Mouse (Mus musculus) left cerebral cortex, postnatal 25 days (tissue): Measurements from ENCODE around the gene Efna4. TPM values are rescaled to one million over a fixed set of nuclear protein-coding genes. Genes with fewer than 3 reads are reported as not detected.
A peak's percentile ranks its signal among the peaks of the same experiment; 100 is the strongest.

Experiments
- DNase-seq, 2 experiments: peaks; one replicate each; pipeline ENCODE4 v3.0.0; 2022; ENCODE audit warnings: low spot score in 2 of 2, mixed read lengths in 1 of 2
- intact Hi-C: fragments of 180-260 bp; cut with DNase I; formaldehyde crosslinking; loops from one replicate; pipeline ENCODE4 v1.15.1; 2025
- total RNA-seq, 2 experiments: library from RNA; stranded (reverse); gene quantifications; 2 replicates each; pipeline ENCODE4 v1.2.3; 2021

The Efna4 gene
- total RNA-seq, 2 experiments from 2014 or later = 0.27 to 0.37 TPM

DNA sequence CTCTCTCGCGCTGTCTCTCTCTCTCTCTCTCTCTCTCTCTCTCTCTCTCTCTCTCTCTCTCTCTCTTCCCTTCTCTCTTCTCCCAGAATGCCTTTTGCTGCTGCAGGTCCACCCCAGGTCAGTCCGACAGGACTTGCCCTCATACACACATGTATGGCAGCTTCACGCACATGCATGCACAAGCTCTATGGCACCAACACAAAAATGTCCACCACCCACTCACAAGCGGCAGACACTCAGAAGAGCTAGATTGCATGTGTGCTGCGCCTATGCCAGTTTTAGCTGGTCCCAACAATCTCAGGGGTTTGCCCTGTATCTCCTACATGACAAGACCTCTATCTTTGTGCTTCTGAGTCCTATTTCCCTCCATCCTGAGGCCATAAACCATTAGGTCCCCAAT is 20.6 kb downstream of the Efna4 start:
- DNase-seq = peak in 1 of 2 experiments; percentile 59
- intact Hi-C loops = loop anchor here (2.0 to 10.0 kb wide), 6 partner anchors 22 to 540 kb away; partner anchors contain the start of genes Ash1l, Dap3, Efna4 and Ube2q1

DNA sequence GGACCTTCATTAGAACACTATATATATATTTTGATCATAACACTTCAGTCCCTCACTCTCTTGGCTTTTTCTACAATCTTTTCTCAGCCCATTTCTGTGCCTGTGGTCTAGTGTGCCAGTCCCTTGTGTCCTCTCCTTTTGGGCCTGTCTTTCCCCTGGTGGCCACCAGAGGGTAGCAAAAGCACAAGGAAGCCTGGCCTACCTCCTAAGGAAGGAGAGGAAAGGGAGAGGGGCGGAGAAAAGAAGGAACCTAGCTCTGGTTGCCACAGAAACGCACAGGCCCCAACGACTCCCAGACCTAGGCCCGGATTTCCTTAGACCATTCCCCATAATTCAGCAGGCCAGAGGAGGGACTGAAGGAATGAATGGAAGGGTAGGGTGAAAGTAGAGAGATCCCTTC is 21.0 kb downstream of the Efna4 start:
- DNase-seq = peak; percentile 90 to 96
- intact Hi-C loops = loop anchor here (2.0 to 10.0 kb wide), 6 partner anchors 22 to 540 kb away; partner anchors contain the start of genes Ash1l, Dap3, Efna4 and Ube2q1

DNA sequence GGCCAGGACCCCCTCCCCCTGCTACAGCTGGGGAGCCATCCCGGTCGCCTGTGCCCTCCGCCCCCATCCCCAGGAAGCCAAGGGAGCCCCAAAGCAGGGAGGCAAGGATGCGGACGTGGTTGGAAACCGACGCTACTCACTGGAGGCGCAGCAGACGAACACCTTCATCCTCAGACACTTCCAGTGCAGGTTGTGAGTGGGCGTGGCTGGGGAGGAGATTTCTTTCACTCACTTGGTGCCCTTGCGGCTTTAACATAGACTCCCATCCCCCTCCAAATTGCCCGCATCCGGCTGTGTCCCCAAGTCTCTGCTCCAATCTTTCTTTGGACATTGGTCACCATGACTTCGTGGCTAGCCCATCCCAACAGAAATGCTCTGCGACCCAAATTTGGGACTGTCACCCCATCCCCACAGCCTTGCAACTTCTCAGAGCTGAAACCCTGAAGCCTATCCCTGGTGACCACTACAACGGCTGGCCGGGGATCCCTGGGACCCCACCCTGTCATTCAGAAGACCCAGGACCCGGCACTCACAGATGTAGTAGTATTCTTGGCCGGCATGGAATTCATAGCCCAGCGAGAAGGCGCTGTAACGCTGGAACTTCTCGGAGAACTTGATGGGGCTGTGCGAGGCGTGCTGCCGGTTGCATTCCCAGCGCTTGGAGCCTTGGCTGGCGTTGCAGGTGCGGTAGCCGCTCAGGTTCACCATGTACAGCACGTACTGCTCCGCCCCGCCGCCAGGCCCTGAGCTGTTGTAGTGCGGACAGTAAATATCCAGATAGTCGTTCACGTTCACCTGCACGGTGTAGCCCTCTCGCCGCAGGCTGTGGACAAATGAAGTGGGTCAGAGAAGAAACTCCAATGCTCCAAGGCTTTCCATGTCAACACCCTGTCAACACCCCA is 21.6 kb downstream of the Efna4 start:
- peak in 1 of 2 experiments; percentile 37 for DNase-seq
- intact Hi-C loops = loop anchor here (2.0 to 10.0 kb wide), 6 partner anchors 23 to 541 kb away; partner anchors contain the start of genes Ash1l, Dap3, Efna4 and Ube2q1

- intact Hi-C loops = loop anchor here (5.0 to 10.0 kb wide), 2 partner anchors 361 to 542 kb away; partner anchors contain the start of genes Ash1l and Dap3
- peak; percentile 75 to 79 for DNase-seq
Observed at GRCm38 (mm10) chr3:89315195-89315929, 22.5 kb downstream of the Efna4 start.

DNA sequence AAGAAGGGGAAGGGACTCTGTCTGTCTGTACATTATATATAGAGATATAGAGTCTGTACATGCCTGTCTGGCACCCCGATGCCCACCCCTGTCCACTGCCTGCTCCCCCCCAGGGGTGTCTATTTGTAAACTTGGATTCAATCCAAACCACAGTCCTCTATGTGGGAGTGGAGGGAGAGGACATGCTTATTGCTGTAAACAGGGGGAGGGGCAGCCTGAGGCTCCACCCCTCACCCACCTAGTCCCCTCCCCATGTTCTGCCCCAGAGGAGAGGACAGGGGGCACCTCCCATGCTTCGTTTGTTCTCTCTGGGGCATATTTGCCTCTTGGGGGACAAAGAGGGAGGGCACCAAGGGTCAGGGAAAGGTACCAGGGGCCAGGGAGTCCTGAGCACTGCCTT is 23.0 kb downstream of the Efna4 start:
- intact Hi-C loops = loop anchor here (5.0 to 10.0 kb wide), 2 partner anchors 360 to 543 kb away; partner anchors contain the start of genes Ash1l and Dap3
- no peak for DNase-seq

DNA sequence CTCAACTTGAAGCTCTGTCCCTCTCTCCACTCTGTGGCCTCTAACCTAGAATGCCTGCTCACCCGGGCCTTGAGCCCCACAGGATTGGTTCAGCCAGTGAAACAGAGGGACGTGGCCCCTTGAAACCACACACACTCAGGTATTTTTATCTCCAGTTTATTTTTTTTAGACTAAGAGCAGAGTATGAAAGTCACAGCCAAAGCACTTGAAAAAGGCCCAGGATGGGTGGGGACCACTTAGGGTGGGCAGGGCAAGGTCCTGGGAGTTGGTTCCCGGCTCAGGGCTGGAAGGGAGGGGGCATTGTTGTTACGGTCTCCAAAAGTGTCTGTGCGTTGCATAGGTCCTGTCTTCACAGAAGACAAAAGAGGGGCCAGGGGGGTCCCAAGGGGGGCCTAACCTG is 23.5 kb downstream of the Efna4 start:
- DNase-seq = no peak
- intact Hi-C loops = loop anchor here (10.0 kb wide), 1 partner anchor 360 kb away; the partner anchor contains the start of genes Ash1l and Dap3

DNA sequence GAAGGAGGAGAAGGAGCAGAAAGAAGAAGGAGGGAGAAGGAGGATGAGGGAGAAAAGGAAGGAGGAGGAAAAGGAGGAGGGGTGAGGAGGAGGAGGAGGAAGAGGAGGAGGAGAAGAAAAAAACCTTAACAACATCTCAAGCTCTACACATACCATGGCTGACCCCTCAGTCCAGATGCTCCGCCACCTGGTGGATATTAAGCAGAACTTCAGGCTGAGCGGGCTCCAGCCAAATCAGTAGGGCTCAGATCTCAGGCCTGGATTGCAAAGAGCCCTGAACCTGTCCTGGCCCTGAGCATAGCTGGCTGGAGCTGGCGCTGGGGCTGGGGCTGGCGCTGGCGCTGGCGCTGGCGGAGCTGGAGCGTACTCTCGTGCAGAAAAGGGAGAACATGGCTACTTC is 29.7 kb downstream of the Efna4 start:
- intact Hi-C loops = loop anchor here (2.0 kb wide), 1 partner anchor 57 kb away; no protein-coding TSS in a partner anchor
- peak; percentile 42 to 58 for DNase-seq

GRCm38 (mm10) chr3:89305551-89306325 is 32.1 kb downstream of the Efna4 start:
- no peak for DNase-seq
- intact Hi-C loops = no loop called here

GRCm38 (mm10) chr3:89305105-89305504 is 32.7 kb downstream of the Efna4 start:
- DNase-seq = no peak
- intact Hi-C loops = no loop called here

DNA sequence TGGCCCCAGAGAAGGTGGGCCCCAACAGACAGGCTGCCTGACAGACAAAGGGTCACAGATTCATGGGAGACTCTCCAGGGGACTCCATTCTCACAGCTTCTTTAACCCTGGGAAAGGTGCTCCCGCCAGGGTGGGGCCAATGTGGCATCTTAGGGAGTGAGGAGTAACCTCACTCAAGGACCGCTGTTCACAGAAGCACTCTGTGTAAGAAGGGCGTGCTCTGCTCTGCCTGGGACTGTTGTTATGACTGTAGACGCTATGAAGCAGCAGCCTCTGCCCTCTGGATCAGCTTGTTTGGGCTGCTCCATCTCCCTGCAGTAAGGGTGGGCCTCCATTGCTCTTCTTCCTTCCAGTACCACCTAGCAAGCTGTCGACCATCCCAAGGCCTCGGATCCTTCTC is 33.4 kb downstream of the Efna4 start:
- intact Hi-C loops = no loop called here
- DNase-seq = no peak

DNA sequence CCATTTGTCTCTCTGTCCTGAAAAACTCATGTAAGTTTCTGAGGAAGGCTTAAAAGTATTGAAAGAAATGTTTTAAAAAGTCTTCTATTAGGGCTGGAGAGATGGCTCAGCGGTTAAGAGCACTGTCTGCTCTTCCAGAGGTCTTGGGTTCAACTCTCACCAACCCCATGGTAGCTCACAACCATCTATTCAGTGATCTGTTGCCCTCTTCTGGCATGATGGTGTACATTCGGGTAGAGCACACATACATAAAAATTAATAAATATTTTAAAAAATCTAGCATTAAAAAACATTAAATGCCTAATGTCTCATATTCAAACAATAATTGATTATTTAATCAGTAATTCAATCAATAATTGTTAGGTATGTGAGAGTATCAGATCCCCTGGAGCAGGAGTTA is 37.3 kb downstream of the Efna4 start:
- intact Hi-C loops = no loop called here

DNA sequence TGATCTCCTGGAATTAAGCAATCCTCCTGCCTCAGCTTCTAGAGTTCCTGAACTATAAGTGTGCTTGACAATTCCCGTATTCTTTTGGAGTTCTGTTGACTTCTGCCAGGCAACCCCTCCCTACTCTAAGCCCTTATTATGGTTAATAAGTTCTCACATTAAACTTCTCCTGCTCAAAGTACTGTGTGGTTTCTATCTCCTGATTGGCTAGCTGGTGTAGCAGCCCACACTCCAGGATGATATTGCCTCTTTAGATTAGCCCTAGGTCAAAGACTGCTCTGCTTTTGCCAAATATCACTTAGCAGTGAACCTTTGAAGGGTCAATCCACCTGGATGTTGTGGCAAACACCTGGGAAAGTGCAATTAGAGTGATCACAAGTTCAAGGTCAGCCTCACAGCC is 37.8 kb downstream of the Efna4 start:
- intact Hi-C loops = no loop called here
- DNase-seq = no peak

More for the DNA sequence above, 37.3 kb downstream of the Efna4 start:
- no peak for DNase-seq

- peak in 1 of 2 experiments; percentile 54 for DNase-seq
- intact Hi-C loops = loop anchor here (5.0 kb wide), 1 partner anchor 42 kb away; the partner anchor contains the start of gene Dpm3
Observed at GRCm38 (mm10) chr3:89299499-89299898, 38.3 kb downstream of the Efna4 start.

- intact Hi-C loops = loop anchor here (5.0 kb wide), 1 partner anchor 42 kb away; the partner anchor contains the start of gene Dpm3
- DNase-seq = no peak
Observed at GRCm38 (mm10) chr3:89298908-89299307, 38.9 kb downstream of the Efna4 start.

DNA sequence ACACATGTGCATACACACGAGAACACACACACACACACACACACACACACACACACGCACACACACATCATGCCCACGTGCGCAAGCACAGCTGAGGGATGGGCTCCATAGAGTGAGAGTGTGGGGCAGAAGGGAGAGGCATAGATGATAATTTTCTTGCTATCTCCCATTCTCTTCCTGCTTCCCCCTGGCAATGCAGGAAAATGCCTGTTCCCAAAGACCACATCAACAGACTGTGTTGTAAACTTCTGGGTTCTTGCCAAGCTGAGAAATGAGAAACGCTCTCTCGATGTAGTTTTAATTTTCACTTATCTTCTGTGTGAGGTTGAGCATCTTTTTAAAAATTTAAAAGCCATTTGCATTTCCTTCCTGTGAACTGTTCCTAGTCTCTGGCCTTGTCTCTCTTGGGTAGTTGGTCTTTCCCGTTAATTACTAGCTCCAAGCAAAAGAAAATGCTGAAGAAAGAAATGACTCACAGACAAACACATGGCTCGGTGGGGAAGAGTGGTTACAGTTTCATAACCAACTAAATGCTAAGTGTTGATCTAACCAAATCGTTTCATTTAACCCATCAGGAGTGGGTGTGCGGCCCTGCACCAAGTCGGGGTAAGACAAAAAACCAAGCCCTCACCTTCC is 40.9 kb downstream of the Efna4 start:
- DNase-seq = peak in 1 of 2 experiments; percentile 27
- intact Hi-C loops = loop anchor here (5.0 kb wide), 1 partner anchor 40 kb away; the partner anchor contains the start of gene Dpm3

DNA sequence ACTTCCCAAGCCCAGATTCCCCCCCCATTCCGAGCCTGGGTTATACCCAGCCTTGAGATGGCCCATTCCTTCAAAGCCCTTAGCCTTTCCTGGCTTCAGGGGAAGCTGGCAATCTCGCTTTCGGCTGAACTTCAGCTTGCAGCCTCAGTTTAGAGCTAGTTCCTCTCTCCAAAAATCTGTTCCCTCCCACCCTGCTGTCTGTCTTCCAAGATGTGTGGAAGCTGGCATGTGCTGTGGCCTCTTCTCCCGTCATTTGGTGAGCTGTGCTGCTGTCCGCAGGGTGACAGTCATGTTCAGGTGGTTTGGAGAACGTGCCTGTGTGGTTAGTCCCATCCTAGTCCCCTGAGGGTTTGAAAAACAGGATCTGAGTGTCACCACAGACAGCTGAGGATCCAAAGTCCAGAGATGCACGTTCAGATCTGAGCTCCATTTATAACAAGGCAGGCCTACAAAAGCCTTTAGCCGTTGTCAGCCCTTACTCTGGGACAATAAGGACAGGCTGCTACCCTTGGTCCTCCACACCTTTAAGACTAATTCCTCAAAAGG is 42.1 kb downstream of the Efna4 start:
- intact Hi-C loops = loop anchor here (5.0 kb wide), 1 partner anchor 38 kb away; the partner anchor contains the start of gene Dpm3
- peak in 1 of 2 experiments; percentile 31 for DNase-seq

GRCm38 (mm10) chr3:89294195-89294594 is 43.6 kb downstream of the Efna4 start:
- intact Hi-C loops = no loop called here
- DNase-seq = no peak

GRCm38 (mm10) chr3:89293247-89293918 is 44.4 kb downstream of the Efna4 start:
- intact Hi-C loops = no loop called here
- no peak for DNase-seq
